Mouse (Mus musculus) CH12.LX (cell line): ENCODE measurements around the gene Elane. TPM values are rescaled to one million over a fixed set of nuclear protein-coding genes. Genes with fewer than 3 reads are reported as not detected.

Experiments used
- DNase-seq: peaks from one replicate; pipeline ENCODE4 v3.0.0-alpha.2; 2013; ENCODE audit errors: extremely low read depth
- H3K27ac ChIP-seq: 2 replicates; pipeline ENCODE4 v1.5.1; 2012; ENCODE audit warnings: low read depth, mild to moderate bottlenecking, control low read depth, moderate library complexity; ENCODE audit not compliant: insufficient read depth
- H3K27me3 ChIP-seq: replicated peaks from 2 replicates; pipeline ENCODE3; 2012; ENCODE audit warnings: inconsistent platforms
- H3K36me3 ChIP-seq, 2 experiments: replicated peaks in 1 of 2; 2 replicates each; pipeline versions ENCODE3 to v1.6.1; 2012; ENCODE audit warnings: inconsistent platforms in 1 of 2, low read length in 1 of 2, mild to moderate bottlenecking in 1 of 2, mixed read lengths in 1 of 2, moderate library complexity in 1 of 2; ENCODE audit not compliant: control insufficient read depth in 1 of 2, insufficient read depth in 1 of 2
- H3K4me1 ChIP-seq, 2 experiments: 2 replicates each; pipeline ENCODE4 v1.6.1; 2012; ENCODE audit warnings: inconsistent platforms in 1 of 2, moderate library complexity in 1 of 2; ENCODE audit not compliant: insufficient read depth in 2 of 2, control insufficient read depth in 1 of 2
- H3K4me2 ChIP-seq: 2 replicates; pipeline ENCODE4 v1.6.1; 2012; ENCODE audit warnings: low read depth, mild to moderate bottlenecking, control low read depth; ENCODE audit not compliant: poor library complexity, insufficient read depth, severe bottlenecking
- H3K4me3 ChIP-seq, 3 experiments: fragments of 150-350 bp in 1 of 3; sonication (generic) in 1 of 3; replicated peaks in 1 of 3; 2 replicates each; pipeline versions ENCODE3 to v1.5.1; 2011 to 2012; ENCODE audit warnings: low read depth in 2 of 3, low read length in 2 of 3, mild to moderate bottlenecking in 2 of 3, moderate library complexity in 2 of 3, control low read depth in 1 of 3, improper control_type of control experiment in 1 of 3, inconsistent platforms in 1 of 3, mixed read lengths in 1 of 3; ENCODE audit not compliant: poor library complexity in 1 of 3
- H3K79me2 ChIP-seq: replicated peaks from 2 replicates; pipeline ENCODE4 v1.6.1; 2012; ENCODE audit warnings: mild to moderate bottlenecking, moderate library complexity; ENCODE audit not compliant: control insufficient read depth, poor library complexity, insufficient read depth, severe bottlenecking; ENCODE audit errors: extremely low read depth
- H3K9ac ChIP-seq: 2 replicates; pipeline ENCODE4 v1.6.1; 2012; ENCODE audit warnings: low read depth, mild to moderate bottlenecking, control low read depth, moderate library complexity; ENCODE audit not compliant: insufficient read depth
- H3K9me3 ChIP-seq: replicated peaks from 2 replicates; pipeline ENCODE3; 2012; ENCODE audit warnings: low read length, inconsistent platforms, mixed read lengths
- CHD1 ChIP-seq: IDR thresholded peaks from 2 replicates; pipeline ENCODE4 v1.6.1; 2012; ENCODE audit warnings: low read depth, low read length, improper control_type of control experiment, inconsistent platforms
- CHD2 ChIP-seq: IDR thresholded peaks from 2 replicates; pipeline ENCODE4 v1.6.1; 2011; ENCODE audit warnings: low read length, improper control_type of control experiment
- CTCF ChIP-seq, 2 experiments: IDR thresholded peaks in 1 of 2; conservative IDR thresholded peaks in 1 of 2; 2 replicates each; pipeline ENCODE4 v1.5.1; 2011 to 2012; ENCODE audit warnings: low read depth in 2 of 2, low read length in 2 of 2, improper control_type of control experiment in 1 of 2, inconsistent platforms in 1 of 2, mild to moderate bottlenecking in 1 of 2, moderate library complexity in 1 of 2
- ELF1 ChIP-seq: IDR thresholded peaks from 2 replicates; pipeline ENCODE4 v1.6.1; 2014; ENCODE audit warnings: low read depth, mild to moderate bottlenecking, inconsistent platforms, low read length, improper control_type of control experiment
- GABPA ChIP-seq: IDR thresholded peaks from 2 replicates; pipeline ENCODE4 v1.6.1; 2012; ENCODE audit warnings: low read depth, low read length, improper control_type of control experiment, inconsistent platforms; ENCODE audit not compliant: insufficient replicate concordance
- IRF4 ChIP-seq: IDR thresholded peaks from 2 replicates; pipeline ENCODE4 v1.6.1; 2014; ENCODE audit warnings: low read depth, mild to moderate bottlenecking, inconsistent platforms, low read length, improper control_type of control experiment
- JUN ChIP-seq: IDR thresholded peaks from 2 replicates; pipeline ENCODE4 v1.6.1; 2011; ENCODE audit warnings: low read depth, mild to moderate bottlenecking, low read length, improper control_type of control experiment, moderate library complexity; ENCODE audit not compliant: insufficient read depth
- JUND ChIP-seq: conservative IDR thresholded peaks from 2 replicates; pipeline ENCODE4 v1.6.1; 2011; ENCODE audit warnings: low read depth, low read length, improper control_type of control experiment
- KAT2A ChIP-seq: IDR thresholded peaks from 2 replicates; pipeline ENCODE4 v1.6.1; 2012; ENCODE audit warnings: low read length, improper control_type of control experiment, inconsistent platforms; ENCODE audit not compliant: insufficient replicate concordance
- MAFK ChIP-seq: IDR thresholded peaks from 2 replicates; pipeline ENCODE4 v1.6.1; 2011; ENCODE audit warnings: low read length, improper control_type of control experiment; ENCODE audit not compliant: insufficient replicate concordance
- MXI1 ChIP-seq: IDR thresholded peaks from 2 replicates; pipeline ENCODE4 v1.6.1; 2011; ENCODE audit warnings: mild to moderate bottlenecking, low read depth, low read length, improper control_type of control experiment
- POLR2A ChIP-seq: IDR thresholded peaks from 2 replicates; pipeline ENCODE4 v1.6.1; 2011; ENCODE audit warnings: low read depth, mild to moderate bottlenecking, improper control_type of control experiment, low read length
- RAD21 ChIP-seq: IDR thresholded peaks from 2 replicates; pipeline ENCODE4 v1.6.1; 2011; ENCODE audit warnings: low read depth, mild to moderate bottlenecking, low read length, improper control_type of control experiment, moderate library complexity
- SIN3A ChIP-seq: IDR thresholded peaks from 2 replicates; pipeline ENCODE4 v1.6.1; 2012; ENCODE audit warnings: low read length, improper control_type of control experiment, inconsistent platforms
- SMC3 ChIP-seq: IDR thresholded peaks from 2 replicates; pipeline ENCODE4 v1.6.1; 2011; ENCODE audit warnings: low read depth, low read length, improper control_type of control experiment
- TBP ChIP-seq: conservative IDR thresholded peaks from 2 replicates; pipeline ENCODE4 v1.6.1; 2011; ENCODE audit warnings: low read depth, low read length, improper control_type of control experiment
- USF1 ChIP-seq: IDR thresholded peaks from 2 replicates; pipeline ENCODE4 v1.6.1; 2014; ENCODE audit warnings: low read depth, mild to moderate bottlenecking, inconsistent platforms, low read length, improper control_type of control experiment
- ZC3H11A ChIP-seq: IDR thresholded peaks from 2 replicates; pipeline ENCODE4 v1.6.1; 2012; ENCODE audit warnings: low read depth, mild to moderate bottlenecking, inconsistent platforms, low read length, improper control_type of control experiment
- ZKSCAN1 ChIP-seq: IDR thresholded peaks from 2 replicates; pipeline ENCODE4 v1.6.1; 2012; ENCODE audit warnings: low read depth, inconsistent platforms, low read length, improper control_type of control experiment, borderline replicate concordance
- dilution Hi-C: fragments of 300-500 bp; cut with MboI; formaldehyde crosslinking; loops from 2 replicates; pipeline ENCODE4 v1.14.3; 2020; ENCODE audit warnings: low sequenced_read_pairs; ENCODE audit not compliant: extremely low pct_unique_long_range_greater_than_20kb, extremely low pct_ligation_motif_present
- in situ Hi-C: fragments of 300-500 bp; cut with MboI; formaldehyde crosslinking; loops from 3 replicates; pipeline ENCODE4 v1.14.3; 2019; ENCODE audit warnings: low sequenced_read_pairs, low pct_ligation_motif_present, low pct_unique_long_range_greater_than_20kb, mixed read lengths
- polyA plus RNA-seq: library from polyadenylated mRNA; unstranded; fragments of >175 nt; gene quantifications from 2 replicates; pipeline ENCODE4 v1.2.1, GENCODE M21; 2012; ENCODE audit warnings: low read depth; ENCODE audit not compliant: insufficient read length
- total RNA-seq, 2 experiments: library from RNA; depleted of rRNA; stranded (reverse); fragments of 300-350 nt in 1 of 2; fragments of >200 nt in 1 of 2; gene quantifications; 2 replicates each; pipeline ENCODE4 v1.2.3; 2012 to 2014

Gene Elane
- not detected in 2 replicates for total RNA-seq (2012; rRNA removed)
- total RNA-seq (2014; rRNA removed) = not detected in 2 replicates
- polyA plus RNA-seq = not detected in 2 replicates

DNA sequence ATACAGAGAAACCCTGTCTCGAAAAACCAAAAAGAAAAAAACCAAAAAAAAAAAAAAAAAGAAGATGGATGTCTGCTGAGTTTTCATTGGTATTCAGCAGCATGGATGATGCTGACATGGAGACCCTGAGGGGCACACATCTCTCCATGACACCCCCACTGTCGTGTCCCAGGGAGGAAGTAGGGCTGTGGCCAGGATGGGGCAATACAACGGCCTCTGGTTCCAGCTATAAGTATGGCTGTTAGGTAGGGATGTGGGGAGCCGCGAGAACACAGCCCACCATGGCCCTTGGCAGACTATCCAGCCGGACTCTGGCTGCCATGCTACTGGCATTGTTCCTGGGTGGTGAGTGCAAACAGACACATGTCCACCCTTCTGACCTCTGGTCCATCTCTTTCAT is at the start of gene Elane:
Elane (plus strand) TSS at position 194 of the 400 bp plus-strand sequence.
- in situ Hi-C loops = no loop called here
- H3K4me2 ChIP-seq = no peak within 1 kb of the TSS
- H3K36me3 ChIP-seq = no peaks in the 10 kb centered on the region
- no peaks in the 10 kb centered on the region for H3K79me2 ChIP-seq
- no peak within 1 kb of the TSS for H3K27ac ChIP-seq
- TF ChIP-seq USF1 = no peak
- TF ChIP-seq IRF4 = no peak
- no peak for TF ChIP-seq SIN3A
- no peak for TF ChIP-seq ELF1
- no peak for TF ChIP-seq ZKSCAN1
- no peak for TF ChIP-seq SMC3
- no peak for TF ChIP-seq RAD21
- DNase-seq = no peak
- no peak within 1 kb of the TSS for H3K9ac ChIP-seq
- no peak within 1 kb of the TSS for H3K4me3 ChIP-seq
- dilution Hi-C loops = no loop called here
- no peaks in the 10 kb centered on the region for H3K9me3 ChIP-seq
- H3K4me1 ChIP-seq = peaks cover 6 to 12% of the 10 kb centered on the region in 2 experiments
- H3K27me3 ChIP-seq = peaks cover 17% of the 10 kb centered on the region

DNA sequence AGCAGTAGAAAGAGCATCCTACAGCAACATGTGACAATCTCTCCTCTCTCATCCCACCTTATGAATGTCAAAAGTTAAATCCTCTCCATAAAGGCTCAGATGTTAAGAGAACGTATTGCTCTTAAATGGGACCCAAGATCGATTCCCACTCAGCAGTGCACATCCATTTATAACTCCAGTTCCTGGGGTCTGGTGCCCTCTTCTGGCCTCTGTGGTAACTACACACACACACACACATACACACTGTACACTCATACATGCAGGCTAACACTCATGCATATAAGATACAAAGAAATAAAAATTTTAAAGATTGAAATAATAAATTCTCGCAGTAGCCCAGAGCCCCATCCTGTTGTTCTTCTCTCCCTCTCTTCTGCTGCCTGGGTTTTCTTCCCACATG is 49.1 kb upstream of the Elane start:
- no peaks in the 10 kb centered on the region for H3K4me1 ChIP-seq
- H3K79me2 ChIP-seq = no peaks in the 10 kb centered on the region
- dilution Hi-C loops = no loop called here
- in situ Hi-C loops = no loop called here
- H3K4me2 ChIP-seq = no peak overlapping the region
- no peak overlapping the region for H3K27ac ChIP-seq
- H3K36me3 ChIP-seq = no peaks in the 10 kb centered on the region
- peaks cover 13% of the 10 kb centered on the region for H3K27me3 ChIP-seq
- no peak overlapping the region for H3K9ac ChIP-seq
- H3K9me3 ChIP-seq = peaks cover 5% of the 10 kb centered on the region
- DNase-seq = no peak
- no peak overlapping the region for H3K4me3 ChIP-seq
- TF ChIP-seq KAT2A (no peak), SIN3A (no peak), GABPA (no peak), ELF1 (no peak), CTCF (conservative IDR thresholded peaks at IDR 0.05 in 1 of 2, IDR thresholded peaks at IDR 0.05 in 1 of 2; ENCODE audit: low read depth in 2 of 2, low read length in 2 of 2) (peak; percentile 13 to 24; a peak in 2 of 4 replicates)
- TF ChIP-seq, all 38 proteins: peak for 1

DNA sequence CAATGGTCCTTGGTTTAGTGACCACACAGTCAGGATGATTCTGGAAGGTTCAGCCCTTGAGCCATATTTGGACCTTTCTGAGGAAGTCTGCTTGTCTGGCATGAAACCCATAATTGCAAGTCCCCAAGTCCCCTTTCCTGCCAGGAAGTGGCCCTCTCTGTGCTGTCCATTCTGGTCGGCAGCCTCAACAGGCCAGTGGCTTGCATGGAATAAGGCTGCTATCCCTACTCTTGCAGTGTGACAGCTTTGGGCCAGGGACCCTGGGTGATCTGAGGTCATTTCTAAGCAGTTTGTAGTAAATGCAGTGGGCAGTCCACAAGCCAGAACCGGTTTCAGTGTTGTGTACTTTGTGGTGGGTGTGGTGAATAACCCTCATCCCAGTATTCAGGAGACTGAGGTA is 47.9 kb upstream of the Elane start:
- Histone ChIP-seq H3K4me2 (no peak overlapping the region), H3K9me3 (peaks cover 5% of the 10 kb centered on the region), H3K9ac (no peak overlapping the region), H3K36me3 (no peaks in the 10 kb centered on the region), H3K4me1 (no peaks in the 10 kb centered on the region), H3K79me2 (no peaks in the 10 kb centered on the region)
- in situ Hi-C loops (no loop called here), dilution Hi-C loops (no loop called here)
- no peak for DNase-seq
- no peak for TF ChIP-seq USF1
- no peak for TF ChIP-seq POLR2A
- TF ChIP-seq RAD21 = no peak
- TF ChIP-seq MXI1 = no peak
- TF ChIP-seq MAFK = no peak
- TF ChIP-seq TBP = no peak
- TF ChIP-seq SIN3A = no peak
- TF ChIP-seq GABPA = no peak
- no peak for TF ChIP-seq CTCF (conservative IDR thresholded peaks at IDR 0.05 in 1 of 2, IDR thresholded peaks at IDR 0.05 in 1 of 2; ENCODE audit: low read depth in 2 of 2, low read length in 2 of 2)
- no peak for TF ChIP-seq CHD1
- TF ChIP-seq JUN = no peak
- TF ChIP-seq ELF1 = no peak
- TF ChIP-seq CHD2 = no peak
- TF ChIP-seq JUND = no peak
- TF ChIP-seq ZC3H11A = no peak
- TF ChIP-seq, all 38 proteins: peak for 0
- Histone ChIP-seq H3K27me3 (peaks cover 7% of the 10 kb centered on the region), H3K4me3 (no peak overlapping the region), H3K27ac (no peak overlapping the region)
